Mouse (Mus musculus) MN1 (cell line): ENCODE results near the gene Arl15.
A peak's percentile ranks its signal among the peaks of the same experiment; 100 is the strongest.

Experiments
- DNase-seq: peaks from one replicate; pipeline ENCODE4 v3.0.0-alpha.2; 2016; ENCODE audit warnings: low spot score

Arl15 gene

DNA sequence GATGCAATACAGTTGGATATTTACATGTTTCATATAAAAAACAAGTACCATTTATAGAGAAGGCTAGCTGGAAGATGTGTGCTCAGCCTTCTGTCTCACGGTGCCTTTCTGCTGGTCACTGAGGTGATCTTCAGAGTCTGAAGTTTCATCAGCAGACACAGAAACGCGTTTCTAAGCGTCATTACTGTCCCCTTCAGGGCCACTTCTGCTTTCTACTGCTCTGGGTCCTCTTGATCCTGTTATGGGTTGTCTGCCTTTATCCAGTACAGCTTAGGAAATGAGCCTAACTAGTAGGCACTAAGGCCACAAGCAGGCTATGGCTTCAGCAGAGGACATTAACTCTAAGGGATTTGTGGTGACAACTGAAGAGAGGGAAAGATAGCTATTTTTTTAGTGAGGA lies 5.9 kb downstream of the Arl15 start:
- DNase-seq, result no peak

- no peak for DNase-seq
These were observed 8.3 kb downstream of the Arl15 start for GRCm38 (mm10) chr13:113802571-113802970.

GRCm38 (mm10) chr13:113811141-113811540 lies 16.8 kb downstream of the Arl15 start:
- DNase-seq, result no peak

DNA sequence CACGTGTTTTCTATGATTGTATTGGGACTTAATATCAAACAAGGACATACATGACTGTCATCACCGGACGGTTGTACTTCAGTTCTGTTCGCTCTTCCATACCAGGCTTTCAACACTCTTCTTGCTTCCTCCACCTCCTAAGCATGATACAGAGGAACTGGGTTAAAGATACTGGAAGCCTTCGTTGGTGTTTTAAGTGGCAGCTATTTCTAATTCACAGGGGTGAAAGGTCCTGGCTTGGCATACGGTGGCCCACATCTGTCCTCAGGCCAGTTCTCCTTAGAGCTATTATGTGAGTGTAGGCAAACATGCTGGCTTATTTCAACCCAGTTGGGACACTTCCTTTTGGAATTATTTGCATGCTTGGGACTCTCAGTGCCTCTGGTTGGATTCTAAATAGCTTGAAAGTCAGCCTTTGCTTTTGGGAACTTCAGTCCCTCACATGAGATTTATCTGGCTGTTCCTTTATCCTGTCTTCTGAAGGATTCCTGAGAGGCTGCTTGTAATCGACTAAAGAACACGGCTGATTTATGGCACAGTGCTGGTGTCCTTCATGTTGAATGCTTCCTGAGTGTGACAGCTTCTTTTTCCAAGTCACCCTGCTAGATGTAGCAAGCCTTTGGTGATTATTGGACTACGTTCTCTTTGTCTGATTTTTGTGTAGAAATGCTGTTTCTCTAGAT lies 17.7 kb downstream of the Arl15 start:
- DNase-seq, result peak; percentile 31

DNA sequence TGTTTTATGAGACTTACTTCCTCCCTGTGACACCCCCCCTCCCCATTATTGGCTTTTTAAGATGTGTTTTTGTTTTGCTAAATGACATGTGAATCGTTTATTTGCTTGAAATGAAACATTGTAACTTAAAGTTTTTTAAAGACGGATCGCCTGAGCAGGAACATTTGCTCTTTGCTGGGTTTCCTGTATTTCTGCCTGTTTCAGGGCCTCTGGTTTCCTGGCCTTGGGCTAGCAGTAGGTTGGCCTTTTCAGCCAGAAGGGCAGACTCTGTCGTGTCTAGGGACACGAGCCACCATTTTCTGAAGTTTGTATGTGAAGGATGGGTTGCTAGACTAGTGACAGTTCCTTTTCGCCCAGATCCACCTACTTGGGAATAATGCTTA lies 18.3 kb downstream of the Arl15 start:
- DNase-seq, result no peak

DNA sequence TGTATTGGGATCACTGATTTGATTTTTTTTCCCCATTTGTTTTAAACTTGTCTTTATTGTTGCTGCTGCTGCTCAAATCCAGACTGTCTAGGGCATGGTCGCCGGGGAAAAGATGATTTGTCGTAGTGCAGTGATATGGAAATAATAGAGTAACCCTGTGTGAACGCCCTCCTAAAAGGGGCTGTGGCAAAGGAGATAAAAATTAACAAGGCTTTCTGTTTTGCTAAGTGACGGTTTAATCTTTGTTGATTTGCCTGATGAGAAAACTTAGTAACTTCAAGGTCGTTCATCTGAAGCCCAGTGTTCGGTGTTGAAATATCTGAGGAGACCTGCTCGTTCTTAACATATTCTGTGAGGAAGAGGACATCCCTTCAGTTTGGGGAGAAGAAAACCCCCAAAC lies 19.8 kb downstream of the Arl15 start:
- no peak for DNase-seq

GRCm38 (mm10) chr13:113815697-113816420 lies 21.6 kb downstream of the Arl15 start:
- no peak for DNase-seq

DNA sequence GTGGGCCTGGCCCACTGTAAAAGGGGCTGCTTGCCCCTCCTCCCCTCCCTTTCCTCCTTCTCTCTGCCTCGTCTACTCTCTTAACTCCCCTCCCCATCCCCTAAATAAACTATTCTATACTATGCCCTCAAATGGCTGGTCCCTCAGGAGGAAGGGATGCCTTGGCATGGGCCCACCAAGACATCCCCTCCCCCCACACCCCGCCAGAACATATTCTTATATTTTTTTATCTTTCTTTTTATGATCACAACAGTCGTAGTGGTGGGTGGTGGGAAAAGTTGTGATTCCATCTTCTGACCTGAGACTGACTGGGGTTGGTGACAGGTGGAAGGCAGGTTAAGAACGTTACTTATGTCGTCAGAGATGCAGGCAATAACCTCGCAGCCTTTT lies 22.1 kb downstream of the Arl15 start:
- DNase-seq, result no peak

DNA sequence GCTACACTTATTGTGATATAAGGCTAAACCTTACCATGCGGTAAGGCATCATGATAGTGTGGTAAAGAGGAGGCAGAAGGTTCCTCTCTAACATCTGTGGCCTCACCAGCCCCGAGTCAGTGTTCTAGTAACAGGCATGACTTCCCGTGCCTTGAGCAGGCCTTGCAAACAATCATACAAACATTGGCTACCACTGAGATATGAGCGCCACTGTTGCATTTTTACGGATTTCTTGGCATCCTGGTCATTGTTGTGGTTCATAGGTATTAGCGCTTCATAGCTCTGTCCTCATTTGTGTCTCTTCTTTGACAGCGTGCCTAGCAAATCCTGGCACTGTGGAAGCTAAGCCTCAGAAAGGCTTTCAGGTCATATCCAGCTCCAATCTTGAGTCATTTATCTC lies 24.7 kb downstream of the Arl15 start:
- no peak for DNase-seq

- no peak for DNase-seq
These were observed 25.9 kb downstream of the Arl15 start for GRCm38 (mm10) chr13:113820176-113820575.

DNA sequence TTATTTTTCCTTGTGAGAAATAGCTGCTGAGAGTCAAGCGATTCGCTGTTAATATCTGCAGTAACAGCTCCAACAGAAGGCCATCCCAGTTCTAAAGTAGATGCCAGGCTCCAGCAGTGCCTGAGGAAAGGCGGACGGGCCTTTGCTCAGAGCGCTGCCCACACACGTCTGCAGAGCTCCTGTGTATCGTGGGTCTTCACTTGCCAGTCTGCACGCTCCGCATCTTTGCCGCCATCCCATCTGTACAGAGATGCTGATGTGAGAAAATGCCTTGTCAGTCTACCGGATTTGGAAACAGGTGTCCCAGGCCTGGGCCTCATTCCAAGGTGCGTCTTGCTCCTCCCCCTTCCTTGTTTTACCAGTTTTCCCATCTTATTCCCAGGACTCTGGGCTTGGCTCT lies 27.6 kb downstream of the Arl15 start:
- no peak for DNase-seq

GRCm38 (mm10) chr13:113824027-113824426 lies 29.7 kb downstream of the Arl15 start:
- DNase-seq, result no peak

DNA sequence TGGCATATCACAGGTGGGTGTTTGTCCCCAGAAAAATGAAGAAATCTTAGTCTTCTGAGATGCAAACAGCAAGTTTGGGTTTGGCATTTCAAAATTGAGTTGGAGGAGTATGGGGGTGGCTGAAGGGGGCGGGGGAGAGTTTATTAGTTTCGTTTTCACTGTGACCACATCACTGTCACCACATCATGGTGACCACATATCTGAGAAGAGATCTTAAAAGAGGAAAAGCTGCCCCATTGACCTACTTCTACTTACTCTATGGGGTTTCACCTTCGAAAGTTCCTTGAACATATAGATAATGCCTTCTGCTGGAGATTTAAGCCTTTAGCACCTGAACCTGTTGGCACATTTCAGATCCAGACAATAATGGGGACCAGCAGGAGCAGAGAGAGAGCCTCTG lies 34.3 kb downstream of the Arl15 start:
- no peak for DNase-seq

DNA sequence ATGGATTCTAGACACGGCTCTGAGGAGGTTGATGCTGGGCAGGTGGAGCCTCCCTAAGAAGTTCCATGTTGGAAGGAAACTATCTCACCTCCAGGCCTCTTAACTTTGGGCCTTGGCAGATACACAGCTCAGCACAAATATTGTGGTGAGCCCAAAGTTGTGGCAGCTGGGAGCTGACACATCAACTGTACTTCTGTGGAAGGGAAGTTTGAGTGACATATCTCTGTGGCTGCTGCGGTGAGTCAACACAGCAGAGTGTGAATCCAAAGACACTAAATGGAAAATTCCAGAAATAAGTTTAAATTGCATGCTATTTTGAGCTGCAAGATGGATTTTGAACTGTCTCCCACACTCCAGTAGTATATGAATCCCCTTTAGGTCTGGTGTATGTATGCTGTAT lies 34.8 kb downstream of the Arl15 start:
- DNase-seq, result no peak

GRCm38 (mm10) chr13:113830805-113831204 lies 36.5 kb downstream of the Arl15 start:
- no peak for DNase-seq

DNA sequence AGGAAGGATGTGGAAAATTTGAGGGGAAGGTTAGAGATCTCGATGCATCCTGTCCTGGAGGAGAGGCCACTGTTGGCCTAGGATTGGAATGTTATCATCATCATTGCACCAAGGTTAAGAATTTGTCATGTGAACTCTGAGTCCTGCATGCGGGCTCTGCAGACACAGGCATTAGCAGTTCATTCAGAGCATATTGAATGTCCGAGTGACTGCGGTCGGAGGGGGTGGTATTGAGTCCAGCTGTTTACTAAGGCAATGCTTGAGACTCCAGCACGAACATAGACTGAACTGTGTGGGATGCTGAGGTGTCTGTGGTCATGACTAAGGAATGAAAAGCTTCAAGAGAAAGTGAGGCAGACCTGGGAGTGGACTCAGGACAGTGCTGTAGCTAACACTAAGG lies 38.6 kb downstream of the Arl15 start:
- DNase-seq, result no peak

GRCm38 (mm10) chr13:113835921-113836320 lies 41.6 kb downstream of the Arl15 start:
- no peak for DNase-seq

GRCm38 (mm10) chr13:113838601-113839576 lies 44.6 kb downstream of the Arl15 start:
- DNase-seq, result no peak

GRCm38 (mm10) chr13:113840421-113840820 lies 46.1 kb downstream of the Arl15 start:
- DNase-seq, result peak; percentile 30

DNA sequence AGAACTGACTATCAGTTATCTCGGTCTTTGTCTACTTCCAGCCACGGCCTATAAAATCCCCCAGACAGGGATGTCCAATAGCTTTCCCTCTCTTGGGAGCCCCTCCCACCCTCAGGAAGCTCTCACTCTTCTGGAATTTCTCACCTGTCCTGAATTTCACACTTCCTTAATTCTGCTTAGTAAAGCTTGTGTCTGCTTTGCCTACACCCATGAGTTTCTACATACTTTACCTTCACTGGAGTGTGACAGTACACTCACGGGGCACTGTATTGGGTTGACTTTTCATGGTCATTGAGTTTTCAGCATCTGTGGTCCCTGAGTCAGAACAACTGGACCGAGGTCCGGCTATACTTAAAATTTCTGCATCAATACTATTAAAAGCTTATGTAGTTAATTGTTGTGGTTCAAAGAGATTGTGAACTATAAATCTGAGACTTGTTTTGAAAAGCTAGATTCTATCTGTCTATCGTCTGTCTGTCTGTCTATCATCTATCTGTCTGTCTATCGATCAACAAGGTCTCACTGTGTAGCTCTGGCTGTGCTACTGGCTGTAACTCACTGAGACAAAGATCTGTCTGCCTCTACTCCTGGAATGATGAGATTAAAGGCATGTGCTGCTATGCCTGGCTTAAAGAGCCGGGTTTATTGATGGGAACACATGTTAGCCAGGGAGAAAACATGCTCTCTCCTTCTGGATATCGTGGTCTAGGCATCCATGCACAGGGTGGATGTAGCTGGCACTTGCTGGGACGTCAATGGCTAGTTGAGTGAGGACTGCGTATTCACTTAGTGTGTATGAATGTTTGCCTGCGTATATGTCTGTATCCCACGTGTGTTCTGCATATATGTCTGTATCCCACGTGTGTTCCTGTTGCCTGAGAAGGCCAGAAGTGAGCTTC lies 48.4 kb downstream of the Arl15 start:
- DNase-seq, result no peak

DNA sequence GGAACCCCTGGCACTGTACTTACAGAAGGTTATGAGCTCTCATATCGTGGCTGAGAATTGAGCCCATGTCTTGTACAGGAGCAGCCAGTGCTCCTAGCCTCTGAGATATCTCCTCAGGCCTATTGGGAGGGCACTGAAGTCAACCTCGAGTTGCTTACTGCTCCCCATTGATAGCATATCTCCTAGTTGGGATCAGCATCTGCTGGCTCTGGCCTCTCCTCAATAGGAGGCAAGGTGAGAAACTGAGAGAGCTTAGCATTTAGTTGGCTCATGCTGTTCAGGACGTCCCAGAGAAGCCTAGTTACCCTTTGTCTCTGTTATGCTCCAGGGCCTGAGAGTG lies 49.0 kb downstream of the Arl15 start:
- DNase-seq, result no peak

DNA sequence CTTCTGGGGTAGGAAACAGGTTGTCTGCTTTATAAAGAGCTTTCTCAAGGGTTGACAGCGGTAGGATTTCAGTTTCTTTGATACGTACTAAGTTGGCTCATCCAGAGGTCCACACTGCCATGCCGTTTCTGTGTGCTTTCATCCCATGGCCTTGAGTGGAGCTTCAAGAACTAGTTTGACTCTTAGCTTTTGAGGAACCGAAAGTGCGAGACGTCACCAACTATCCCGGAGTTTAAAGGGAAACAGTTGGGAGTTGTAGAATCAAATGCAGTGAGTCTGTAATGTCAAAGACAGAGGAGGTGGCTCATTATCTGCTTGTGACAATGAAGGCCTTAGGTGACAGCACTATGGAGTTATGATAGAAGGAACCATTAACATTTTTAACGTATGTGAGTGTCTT lies 49.6 kb downstream of the Arl15 start:
- DNase-seq, result no peak
